Mouse (Mus musculus): Measurements from ENCODE around the gene Tas2r129.
"Not testable (repeated sequence)": the region's sequence is repeated elsewhere in the genome, so short reads cannot be mapped to it uniquely, and the experiment has no call there.

The Tas2r129 gene

DNA sequence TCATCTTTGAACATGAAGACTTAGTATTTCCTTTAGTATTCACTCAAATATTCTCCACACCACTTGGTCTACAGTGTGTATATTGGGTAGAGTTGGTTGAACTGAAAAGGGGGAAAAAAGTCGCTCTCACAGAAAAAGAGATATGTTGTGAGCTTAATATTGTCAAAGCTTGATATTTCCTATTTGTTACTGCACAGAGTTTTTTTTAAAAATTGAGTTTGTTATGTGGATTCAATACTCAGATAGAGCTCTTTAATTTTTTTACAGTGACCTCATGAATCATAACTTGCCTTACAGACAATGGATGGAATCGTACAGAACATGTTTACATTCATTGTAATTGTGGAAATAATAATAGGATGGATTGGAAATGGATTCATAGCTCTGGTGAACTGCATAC, at the start of gene Tas2r129:
Gene Tas2r129 (plus strand): TSS at position 301 of the 400 bp plus-strand sequence.
- DNase-seq: no peak

DNA sequence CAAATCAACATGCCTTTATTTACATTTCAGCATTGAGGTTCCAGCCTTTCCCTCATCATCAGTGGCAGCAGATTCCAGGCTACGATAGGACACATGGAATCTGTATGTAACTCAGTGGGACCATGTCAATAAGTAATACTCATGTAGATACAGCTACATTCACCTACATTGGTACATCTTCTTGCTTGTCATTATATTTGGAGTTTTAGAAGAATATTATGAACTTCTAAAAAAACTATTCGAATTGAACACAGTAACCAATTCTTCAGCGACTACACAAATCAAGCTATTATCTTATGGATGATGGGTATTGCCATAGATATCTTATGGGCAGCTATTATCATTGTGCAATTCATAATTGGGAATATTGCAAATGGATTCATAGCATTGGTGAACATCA, 41.6 kb upstream of the Tas2r129 start, which contains the start of gene Tas2r125:
Gene Tas2r125 (plus strand): TSS at position 301 of the 400 bp plus-strand sequence.
- DNase-seq: no peak

DNA sequence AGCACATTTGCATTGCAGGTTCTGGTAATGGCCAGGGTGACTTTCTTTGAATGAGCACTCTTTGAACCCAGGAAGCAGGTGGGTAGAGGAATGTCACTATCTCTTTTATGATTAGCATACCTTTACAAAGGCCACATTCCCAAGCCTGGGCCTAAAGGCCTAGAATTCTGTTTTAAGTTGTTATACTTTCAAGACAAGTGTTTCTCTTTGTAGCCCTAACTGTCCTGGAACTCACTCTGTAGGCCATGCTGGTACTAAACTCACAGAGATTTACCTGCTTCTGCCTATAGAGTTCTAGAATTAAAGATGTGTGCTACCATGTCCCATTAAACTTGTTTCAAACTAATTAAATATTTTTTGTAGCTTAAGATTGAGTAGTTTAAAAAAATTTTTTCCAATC, 9.5 kb upstream of the Tas2r129 start:
- not testable (repeated sequence) for DNase-seq

DNA sequence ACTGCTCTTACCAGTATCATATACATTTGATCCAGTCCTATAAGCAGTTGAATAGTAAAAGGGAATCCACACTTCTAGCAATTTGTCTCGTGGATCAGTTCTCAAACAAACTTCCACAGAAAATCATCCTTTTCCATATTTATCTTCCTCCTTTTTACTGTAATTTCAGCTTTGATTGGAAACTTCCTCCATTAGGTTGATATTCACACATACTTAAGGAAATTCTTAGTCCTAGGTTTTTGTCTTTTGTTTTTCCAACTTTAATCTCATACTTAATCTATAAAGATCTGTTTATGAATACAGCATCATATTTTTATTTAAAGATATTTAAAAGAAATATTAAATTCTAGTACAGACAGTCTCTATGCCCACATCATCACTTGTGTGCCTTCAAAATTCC, 6.9 kb downstream of the Tas2r129 start, which contains the start of gene Tas2r131:
Gene Tas2r131 (minus strand): TSS at position 101 of the 400 bp plus-strand sequence.
- DNase-seq: no peak

DNA sequence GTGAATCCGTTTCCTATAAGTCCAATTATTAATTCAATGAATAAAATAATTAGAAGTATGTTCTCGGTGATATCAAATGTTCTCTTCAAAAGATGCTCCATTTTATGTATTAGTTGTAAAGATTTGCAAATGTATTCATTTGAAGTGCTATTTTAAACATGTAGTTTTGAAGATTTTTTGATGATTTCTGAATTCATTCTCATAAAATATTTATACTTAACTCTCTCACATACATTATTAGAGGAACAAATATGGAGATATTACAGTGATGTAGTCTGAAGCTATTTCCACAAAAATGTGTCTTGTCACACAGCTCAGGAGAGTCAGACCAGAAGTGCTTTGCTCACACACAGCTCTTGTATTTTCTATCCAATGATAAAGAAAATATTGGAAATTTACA, 30.0 kb downstream of the Tas2r129 start, which contains the start of gene Tas2r109:
Gene Tas2r109 (minus strand): TSS at position 101 of the 400 bp plus-strand sequence.
- no peak for DNase-seq
